Mouse (Mus musculus) liver, embryonic 13.5 days (tissue): ENCODE results near the gene Hmx2. TPM values are rescaled to one million over a fixed set of nuclear protein-coding genes. Genes with fewer than 3 reads are reported as not detected.

Source experiments
- ATAC-seq: fragments of 200-750 bp; cut with Nextera tagmentation; 2 replicates; pipeline ENCODE4 v1.8.0; 2017; ENCODE audit warnings: low read depth, mild to moderate bottlenecking, moderate number of reproducible peaks, moderate library complexity
- DNase-seq: peaks from one replicate; pipeline ENCODE4 v3.0.0; 2022
- H3K27ac ChIP-seq: fragments of 300-500 bp; sonication (generic); 2 replicates; pipeline ENCODE4 v1.5.1; 2015; ENCODE audit warnings: moderate library complexity, mild to moderate bottlenecking, inconsistent platforms
- H3K27me3 ChIP-seq: fragments of 300-500 bp; sonication (generic); 2 replicates; pipeline ENCODE4 v1.6.1; 2015; ENCODE audit warnings: mild to moderate bottlenecking, inconsistent platforms
- H3K36me3 ChIP-seq: fragments of 300-500 bp; sonication (generic); 2 replicates; pipeline ENCODE4 v1.6.1; 2015; ENCODE audit warnings: mild to moderate bottlenecking, inconsistent platforms
- H3K4me1 ChIP-seq: fragments of 300-500 bp; sonication (generic); replicated peaks from 2 replicates; pipeline ENCODE4 v1.6.1; 2015; ENCODE audit warnings: inconsistent platforms
- H3K4me2 ChIP-seq: fragments of 300-500 bp; sonication (generic); 2 replicates; pipeline ENCODE4 v1.6.1; 2015; ENCODE audit warnings: inconsistent platforms, mild to moderate bottlenecking, moderate library complexity
- H3K4me3 ChIP-seq: fragments of 300-500 bp; sonication (generic); replicated peaks from 2 replicates; pipeline ENCODE4 v1.5.1; 2015; ENCODE audit warnings: mild to moderate bottlenecking, inconsistent platforms
- H3K9ac ChIP-seq: fragments of 300-500 bp; sonication (generic); 2 replicates; pipeline ENCODE4 v1.6.1; 2015; ENCODE audit warnings: mild to moderate bottlenecking, inconsistent platforms
- H3K9me3 ChIP-seq: fragments of 300-500 bp; sonication (generic); replicated peaks from 2 replicates; pipeline ENCODE4 v1.6.1; 2016; ENCODE audit warnings: inconsistent platforms
- WGBS: fragments of 180-500 bp; shearing (Covaris S2); methylation state at CpG from one replicate; pipeline ENCODE4 v1.1.7; 2015; ENCODE audit not compliant: insufficient replicate concordance; 5-methylcytosine and 5-hydroxymethylcytosine counted together
- polyA plus RNA-seq: library from polyadenylated mRNA; unstranded; fragments of >200 nt; fragmentation: Nextera tagmentation; extraction: Ambion mirVana; gene quantifications from 2 replicates; pipeline ENCODE4 v1.2.1, GENCODE M21; 2015

The Hmx2 gene
- polyA plus RNA-seq, 1 experiment from 2014 or later = not detected

DNA sequence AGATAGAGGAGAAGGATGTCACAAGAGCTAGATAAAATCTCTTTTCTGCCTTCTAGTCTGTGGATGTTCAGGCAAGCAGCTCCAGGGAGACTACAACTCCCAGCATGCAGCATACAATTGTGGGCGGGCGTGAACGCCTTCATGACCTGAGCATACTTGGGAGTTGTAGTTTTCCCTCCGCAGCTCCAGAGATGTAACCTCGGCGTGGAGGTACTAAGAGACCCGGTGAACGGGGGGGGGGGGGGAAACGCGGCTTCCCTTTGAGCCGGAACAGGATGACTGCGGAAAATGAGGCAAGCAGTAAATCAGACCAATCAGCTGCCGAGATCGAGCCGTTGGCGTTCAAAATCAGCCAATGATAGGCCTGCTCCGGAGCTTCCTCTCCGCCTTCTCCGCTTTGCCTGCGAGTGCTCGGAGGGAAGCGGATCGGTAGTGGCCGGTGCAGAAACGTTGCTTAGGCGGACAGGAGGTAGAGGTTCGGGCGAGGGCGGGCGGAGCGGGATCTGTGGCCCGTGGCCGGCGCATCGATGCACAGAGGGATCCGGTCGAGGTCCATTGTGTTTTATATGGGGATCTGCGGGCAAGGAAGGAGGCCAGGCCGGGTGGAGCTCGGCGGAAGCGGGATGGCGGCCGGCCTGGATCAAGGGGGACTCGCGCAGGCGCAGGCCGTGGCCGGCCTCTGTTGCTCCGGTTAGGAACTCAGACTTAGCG is 11.6 kb downstream of the Hmx2 start, which contains the start of gene Bub3:
Gene Bub3, plus strand, starts transcription at position 237 of the 711 bp plus-strand sequence.
- peaks cover 44% of the 10 kb centered on the region for H3K4me1 ChIP-seq
- no peaks in the 10 kb centered on the region for H3K9me3 ChIP-seq
- H3K9ac ChIP-seq = peak within 1 kb of the TSS; percentile 92
- H3K27me3 ChIP-seq = peaks cover 45% of the 10 kb centered on the region
- H3K4me2 ChIP-seq = peak within 1 kb of the TSS; percentile 79
- under 1% methylated on average over 49 of the region's 51 CpGs for WGBS
- peak within 1 kb of the TSS; percentile 90 for H3K27ac ChIP-seq
- peak; percentile 85 for DNase-seq
- peak within 1 kb of the TSS; percentile 89 for H3K4me3 ChIP-seq
- peaks cover 34% of the 10 kb centered on the region for H3K36me3 ChIP-seq
- ATAC-seq = peak; percentile 92

DNA sequence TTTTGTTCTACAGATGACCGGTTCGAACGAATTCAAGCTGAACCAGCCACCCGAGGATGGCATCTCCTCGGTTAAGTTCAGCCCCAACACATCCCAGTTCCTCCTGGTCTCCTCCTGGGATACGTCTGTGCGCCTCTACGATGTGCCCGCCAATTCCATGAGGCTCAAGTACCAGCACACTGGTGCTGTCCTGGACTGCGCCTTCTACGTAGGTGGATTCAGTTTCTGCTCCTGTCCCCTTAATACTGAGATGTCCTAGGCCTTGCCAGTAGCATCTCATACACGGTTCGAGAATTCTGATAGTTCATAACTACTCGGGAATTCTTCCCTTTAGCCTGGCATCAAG is 12.1 kb downstream of the Hmx2 start:
- Histone ChIP-seq H3K9ac (peak overlapping the region; percentile 92), H3K4me3 (peak overlapping the region; percentile 89), H3K27me3 (peaks cover 40% of the 10 kb centered on the region), H3K27ac (peak overlapping the region; percentile 90), H3K36me3 (peaks cover 39% of the 10 kb centered on the region), H3K4me2 (peak overlapping the region; percentile 79), H3K4me1 (peaks cover 39% of the 10 kb centered on the region), H3K9me3 (no peaks in the 10 kb centered on the region)
- ATAC-seq = peak; percentile 72
- WGBS = 1% methylated on average over 14 of the region's 14 CpGs
- DNase-seq = no peak

DNA sequence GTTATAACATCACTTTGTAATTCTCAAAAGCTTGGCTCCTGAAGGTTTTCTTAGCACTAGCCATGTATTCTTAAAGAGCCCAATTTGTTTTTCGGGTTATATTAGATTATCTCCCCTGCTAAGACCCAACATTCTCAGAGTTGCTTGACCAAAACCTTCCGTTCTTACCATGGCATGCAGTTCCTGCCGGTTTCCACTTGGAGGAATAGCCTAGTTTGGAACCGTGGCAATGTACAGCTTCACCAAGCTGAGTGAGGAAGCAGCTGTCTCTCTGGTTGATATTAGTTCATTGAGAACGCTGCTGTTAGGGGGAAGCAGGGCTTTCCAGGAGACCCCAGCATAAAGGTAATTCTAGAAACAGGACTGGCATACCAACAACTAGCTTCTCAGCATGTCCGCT is 26.7 kb downstream of the Hmx2 start:
- H3K27ac ChIP-seq = no peak overlapping the region
- peaks cover 45% of the 10 kb centered on the region for H3K36me3 ChIP-seq
- WGBS = 74% methylated on average over 6 of the region's 6 CpGs
- no peaks in the 10 kb centered on the region for H3K4me1 ChIP-seq
- ATAC-seq (no peak), DNase-seq (no peak)
- no peaks in the 10 kb centered on the region for H3K9me3 ChIP-seq
- H3K4me2 ChIP-seq = no peak overlapping the region
- no peak overlapping the region for H3K9ac ChIP-seq
- no peak overlapping the region for H3K4me3 ChIP-seq
- H3K27me3 ChIP-seq = no peaks in the 10 kb centered on the region

DNA sequence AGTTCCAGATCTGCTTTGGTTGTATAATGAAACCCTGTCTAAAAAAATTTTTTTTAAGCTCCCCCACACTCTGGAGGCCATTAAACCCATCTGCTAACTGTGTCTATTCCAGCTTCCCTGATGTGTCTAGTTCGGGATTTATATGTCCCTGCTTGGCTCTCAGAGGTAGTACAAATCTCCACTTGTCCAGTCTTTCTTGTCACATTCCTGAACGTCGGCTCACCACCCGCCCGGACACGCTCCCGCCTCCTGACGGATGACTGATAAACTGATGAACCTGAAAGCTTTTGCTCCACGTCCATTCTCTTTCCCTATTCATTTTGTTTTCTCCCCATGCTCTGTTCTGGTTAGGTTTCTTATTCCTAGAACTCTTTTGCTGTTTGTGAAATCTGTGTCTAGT is 33.6 kb downstream of the Hmx2 start:
- ATAC-seq = no peak
- no peak for DNase-seq
- Histone ChIP-seq H3K27ac (no peak overlapping the region), H3K4me2 (no peak overlapping the region), H3K27me3 (no peaks in the 10 kb centered on the region), H3K9ac (no peak overlapping the region), H3K36me3 (no peaks in the 10 kb centered on the region), H3K4me3 (no peak overlapping the region), H3K9me3 (no peaks in the 10 kb centered on the region), H3K4me1 (no peaks in the 10 kb centered on the region)
- WGBS = 69% methylated on average over 9 of the region's 9 CpGs

DNA sequence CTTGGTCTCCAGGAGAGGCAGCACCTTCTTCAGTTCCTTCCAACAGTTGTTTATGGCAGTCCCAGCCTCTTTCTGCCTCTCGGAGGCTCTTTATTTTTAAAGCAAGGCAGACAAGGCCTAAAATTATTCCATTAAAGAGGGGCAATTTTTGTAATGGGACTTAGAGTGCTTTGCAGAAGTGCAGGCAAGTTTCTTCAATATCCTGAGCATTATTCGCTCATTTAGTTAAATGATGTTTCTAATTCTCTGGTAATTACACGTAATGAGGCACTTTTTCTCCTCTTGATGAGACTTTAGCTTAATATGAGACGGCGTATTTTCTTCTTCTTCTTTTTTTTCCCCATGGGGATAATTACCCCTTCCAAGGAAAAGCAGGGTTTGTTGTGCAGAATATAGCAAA is 37.0 kb downstream of the Hmx2 start:
- ATAC-seq = no peak
- 79% methylated on average over 5 of the region's 5 CpGs for WGBS

DNA sequence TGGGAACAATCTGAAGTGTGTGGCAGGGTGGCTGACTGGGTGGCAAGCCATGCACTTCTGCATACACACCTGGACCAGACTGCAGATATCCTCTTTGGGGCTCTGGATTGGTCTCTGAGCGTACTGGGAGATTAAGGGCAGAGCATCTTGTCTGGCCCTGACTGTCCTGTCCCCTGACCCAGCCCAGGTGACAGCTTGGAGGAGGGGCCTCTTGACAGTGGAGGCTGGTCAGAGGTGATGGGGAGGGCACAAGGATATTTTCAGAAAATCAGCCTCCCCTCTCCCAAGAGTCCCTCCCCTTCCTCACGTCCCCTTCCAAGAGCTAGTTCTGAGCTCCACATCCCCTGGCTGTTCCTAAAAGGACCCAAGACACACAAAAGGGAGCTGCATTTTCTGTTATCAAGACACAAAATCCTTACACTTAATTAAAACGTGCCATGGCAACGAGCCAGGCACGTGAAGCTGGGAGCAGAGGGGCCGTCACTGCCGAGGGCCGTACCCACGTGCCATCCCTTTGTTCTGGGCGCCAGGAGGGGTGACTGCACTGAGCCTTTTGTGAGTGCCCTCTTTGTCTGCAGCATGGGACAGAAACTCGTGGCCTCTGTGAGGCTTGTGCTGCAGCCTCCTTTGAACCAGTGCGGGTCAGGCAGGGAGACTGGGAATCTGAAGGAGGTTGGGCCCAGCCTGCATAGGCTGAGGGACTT is 49.4 kb downstream of the Hmx2 start:
- 27% methylated on average over 12 of the region's 12 CpGs for WGBS
- H3K9me3 ChIP-seq = no peaks in the 10 kb centered on the region
- no peak overlapping the region for H3K4me3 ChIP-seq
- no peak overlapping the region for H3K27ac ChIP-seq
- no peak for ATAC-seq
- peaks cover 21% of the 10 kb centered on the region; the same call in 1 of the 2 replicates for H3K27me3 ChIP-seq
- no peak for DNase-seq
- no peaks in the 10 kb centered on the region for H3K36me3 ChIP-seq
- no peak overlapping the region for H3K4me2 ChIP-seq
- H3K4me1 ChIP-seq = no peaks in the 10 kb centered on the region
- H3K9ac ChIP-seq = no peak overlapping the region

More for the DNA sequence above, 37.0 kb downstream of the Hmx2 start:
- no peaks in the 10 kb centered on the region for H3K4me1 ChIP-seq
- H3K9ac ChIP-seq = no peak overlapping the region
- no peak for DNase-seq
- no peak overlapping the region for H3K27ac ChIP-seq
- no peak overlapping the region for H3K4me2 ChIP-seq
- H3K4me3 ChIP-seq = no peak overlapping the region
- no peaks in the 10 kb centered on the region for H3K27me3 ChIP-seq
- no peaks in the 10 kb centered on the region for H3K9me3 ChIP-seq
- no peaks in the 10 kb centered on the region for H3K36me3 ChIP-seq

DNA sequence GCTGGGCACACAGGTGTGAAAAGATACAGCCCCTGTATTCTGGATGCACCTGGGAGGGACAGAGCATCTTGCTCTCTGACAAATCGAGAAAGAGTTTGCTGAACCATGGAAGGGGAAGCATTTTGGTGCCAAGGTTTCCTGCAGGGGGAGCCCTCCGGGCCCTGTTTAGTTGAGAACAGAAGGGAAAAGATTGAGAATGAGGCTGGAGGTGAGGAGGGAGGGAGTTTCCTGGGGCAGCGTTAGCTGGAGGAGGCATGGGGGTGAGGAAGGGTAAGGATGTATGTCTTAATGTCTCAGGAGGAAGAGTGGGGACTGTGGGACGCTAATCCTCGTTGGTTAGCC is 49.9 kb downstream of the Hmx2 start:
- H3K27me3 ChIP-seq = peaks cover 21% of the 10 kb centered on the region; the same call in 1 of the 2 replicates
- WGBS = 3% methylated on average over 5 of the region's 5 CpGs
- DNase-seq = no peak
- ATAC-seq = no peak
- no peaks in the 10 kb centered on the region for H3K36me3 ChIP-seq
- no peak overlapping the region for H3K27ac ChIP-seq
- H3K9ac ChIP-seq = no peak overlapping the region
- H3K4me1 ChIP-seq = no peaks in the 10 kb centered on the region
- no peaks in the 10 kb centered on the region for H3K9me3 ChIP-seq
- H3K4me3 ChIP-seq = no peak overlapping the region
- no peak overlapping the region for H3K4me2 ChIP-seq

DNA sequence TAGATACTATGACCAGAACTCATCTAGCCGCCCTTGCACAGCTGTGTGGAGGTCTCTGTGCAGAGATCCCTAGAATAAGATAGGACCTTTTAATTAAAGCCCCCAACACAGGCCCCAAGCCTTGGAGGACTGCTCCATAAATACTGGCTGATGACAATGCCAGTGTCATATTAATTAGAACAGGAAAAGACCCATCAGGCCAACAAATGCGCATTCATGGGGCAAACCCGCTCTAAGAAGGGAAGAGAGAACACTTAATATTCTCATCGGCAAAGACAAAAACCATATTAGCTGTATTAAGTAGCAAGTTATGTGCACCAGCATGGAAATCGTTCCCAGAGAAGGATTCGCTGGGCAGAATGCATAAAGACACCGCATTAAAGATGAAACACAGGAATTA is 53.5 kb downstream of the Hmx2 start:
- Histone ChIP-seq H3K9me3 (no peaks in the 10 kb centered on the region), H3K4me2 (no peak overlapping the region), H3K4me3 (no peak overlapping the region), H3K4me1 (no peaks in the 10 kb centered on the region), H3K27me3 (peaks cover 21% of the 10 kb centered on the region; the same call in 1 of the 2 replicates), H3K36me3 (no peaks in the 10 kb centered on the region), H3K9ac (no peak overlapping the region), H3K27ac (no peak overlapping the region)
- DNase-seq = no peak
- ATAC-seq = no peak
- WGBS = 77% methylated on average over 7 of the region's 7 CpGs

DNA sequence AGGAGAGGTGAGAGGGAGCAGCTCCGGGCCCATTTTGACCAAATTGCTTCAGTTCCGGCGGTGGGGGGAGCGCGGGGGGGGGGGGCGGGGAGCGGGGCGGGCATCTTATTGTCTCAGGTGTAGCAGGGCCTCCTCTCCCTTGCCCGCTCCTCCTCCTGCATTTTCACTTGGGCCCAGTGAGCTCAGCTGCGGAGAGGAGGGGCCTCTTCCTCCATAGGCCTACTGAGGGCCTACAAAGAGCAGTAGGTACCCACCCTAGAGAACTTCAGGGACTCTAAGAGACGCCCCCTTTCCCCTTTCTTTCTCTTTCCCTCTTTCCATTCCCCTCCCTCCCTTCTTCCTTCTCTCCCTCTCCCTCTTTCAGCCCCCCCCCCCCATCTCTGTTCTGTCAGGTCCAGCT is 54.6 kb downstream of the Hmx2 start:
- ATAC-seq (no peak), DNase-seq (no peak)
- WGBS = 16% methylated on average over 11 of the region's 11 CpGs
- no peak overlapping the region for H3K27ac ChIP-seq
- no peaks in the 10 kb centered on the region for H3K4me1 ChIP-seq
- no peaks in the 10 kb centered on the region for H3K36me3 ChIP-seq
- no peak overlapping the region for H3K9ac ChIP-seq
- no peak overlapping the region for H3K4me2 ChIP-seq
- H3K27me3 ChIP-seq = 0 out of 2 replicates have a peak, but pooled peaks cover 14% of the 10 kb centered on the region
- H3K4me3 ChIP-seq = no peak overlapping the region
- H3K9me3 ChIP-seq = no peaks in the 10 kb centered on the region

DNA sequence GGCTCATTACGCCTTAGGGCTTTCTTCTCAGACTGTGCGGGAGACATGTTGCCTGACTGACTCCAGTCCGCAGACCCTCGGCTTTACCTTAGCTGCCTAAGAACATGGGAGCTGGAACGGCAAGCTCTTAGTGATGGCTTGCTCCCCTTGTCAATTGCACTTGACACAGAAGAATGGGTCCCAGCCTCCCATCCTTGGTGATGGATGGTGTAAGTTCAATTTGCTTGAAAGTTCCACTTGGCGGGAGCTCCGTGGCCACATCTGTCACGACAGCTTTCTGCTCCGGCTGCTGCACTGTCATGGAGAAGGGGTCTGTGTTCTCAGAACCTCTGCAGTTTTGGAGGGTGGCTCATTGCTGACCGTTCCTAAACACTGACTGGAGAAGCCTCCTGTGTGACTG is 56.4 kb downstream of the Hmx2 start:
- DNase-seq (no peak), ATAC-seq (no peak)
- H3K4me1 ChIP-seq = no peaks in the 10 kb centered on the region
- H3K9me3 ChIP-seq = no peaks in the 10 kb centered on the region
- H3K36me3 ChIP-seq = no peaks in the 10 kb centered on the region
- H3K4me3 ChIP-seq = no peak overlapping the region
- H3K4me2 ChIP-seq = no peak overlapping the region
- H3K27me3 ChIP-seq = 0 out of 2 replicates have a peak, but pooled peaks cover 4% of the 10 kb centered on the region
- 76% methylated on average over 10 of the region's 10 CpGs for WGBS
- H3K9ac ChIP-seq = no peak overlapping the region
- no peak overlapping the region for H3K27ac ChIP-seq

DNA sequence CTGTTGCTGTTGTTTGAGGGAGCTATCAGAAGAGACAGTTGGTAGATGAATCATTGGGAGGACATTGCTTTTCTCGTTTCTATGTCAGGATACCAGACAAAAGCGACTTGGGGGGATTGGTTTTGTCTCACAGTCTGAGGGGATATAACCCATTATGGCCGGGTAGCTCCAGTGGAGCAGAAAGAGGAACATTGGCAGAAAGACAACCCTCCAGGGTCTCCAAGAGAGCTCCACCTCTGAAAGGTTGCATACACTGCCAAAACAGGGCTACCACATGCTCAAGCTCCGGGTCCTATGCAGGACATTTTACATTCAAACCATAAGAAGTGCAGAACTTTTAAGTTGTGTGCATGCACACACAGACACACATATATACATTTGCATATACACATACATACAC is 56.9 kb downstream of the Hmx2 start:
- 56% methylated on average over 4 of the region's 4 CpGs for WGBS
- Histone ChIP-seq H3K4me3 (no peak overlapping the region), H3K9ac (no peak overlapping the region), H3K36me3 (no peaks in the 10 kb centered on the region), H3K4me2 (no peak overlapping the region), H3K27me3 (0 out of 2 replicates have a peak, but pooled peaks cover 4% of the 10 kb centered on the region), H3K4me1 (no peaks in the 10 kb centered on the region), H3K9me3 (no peaks in the 10 kb centered on the region), H3K27ac (no peak overlapping the region)
- no peak for ATAC-seq
- DNase-seq = no peak
